Mouse (Mus musculus): Measurements from ENCODE around the gene Idh2.

GRCm38 (mm10) chr7:80152756-80153155, 37.6 kb upstream of the Idh2 start:
- TF ChIP-seq CTCF (IDR thresholded peaks at IDR 0.05; ENCODE audit: extremely low read depth, insufficient read depth, low read length) = no peak
- no peak for TF ChIP-seq POLR2A (IDR thresholded peaks at IDR 0.05; ENCODE audit: extremely low read depth, insufficient read depth, low read length)
